Mouse (Mus musculus): ENCODE measurements around the gene Gm6760.

The Gm6760 gene

GRCm38 (mm10) chrX:64152098-64152497 is at the start of gene Gm6760:
Gm6760 (minus strand) TSS chrX:64152198.
- DNase-seq (ENCODE audit: low spot score): no peak

GRCm38 (mm10) chrX:64181246-64181645 is 29.2 kb upstream of the Gm6760 start:
- no peak for DNase-seq (ENCODE audit: low spot score)

- no peak for DNase-seq (ENCODE audit: low spot score)
Observed at GRCm38 (mm10) chrX:64173248-64173647, 21.2 kb upstream of the Gm6760 start, which contains the start of gene 3830417A13Rik. 3830417A13Rik (plus strand) TSS chrX:64173548.

All from layer of hippocampus, adult 9-10 months (tissue).